Mouse (Mus musculus): Measurements from ENCODE around the gene Abcb1b. TPM values are rescaled to one million over a fixed set of nuclear protein-coding genes. Genes with fewer than 3 reads are reported as not detected.

Abcb1b gene
- polyA plus RNA-seq (2016; fragmentation: Nextera tagmentation; extraction: Ambion mirVana), result 1.8 and 3.0 TPM in 2 replicates

DNA sequence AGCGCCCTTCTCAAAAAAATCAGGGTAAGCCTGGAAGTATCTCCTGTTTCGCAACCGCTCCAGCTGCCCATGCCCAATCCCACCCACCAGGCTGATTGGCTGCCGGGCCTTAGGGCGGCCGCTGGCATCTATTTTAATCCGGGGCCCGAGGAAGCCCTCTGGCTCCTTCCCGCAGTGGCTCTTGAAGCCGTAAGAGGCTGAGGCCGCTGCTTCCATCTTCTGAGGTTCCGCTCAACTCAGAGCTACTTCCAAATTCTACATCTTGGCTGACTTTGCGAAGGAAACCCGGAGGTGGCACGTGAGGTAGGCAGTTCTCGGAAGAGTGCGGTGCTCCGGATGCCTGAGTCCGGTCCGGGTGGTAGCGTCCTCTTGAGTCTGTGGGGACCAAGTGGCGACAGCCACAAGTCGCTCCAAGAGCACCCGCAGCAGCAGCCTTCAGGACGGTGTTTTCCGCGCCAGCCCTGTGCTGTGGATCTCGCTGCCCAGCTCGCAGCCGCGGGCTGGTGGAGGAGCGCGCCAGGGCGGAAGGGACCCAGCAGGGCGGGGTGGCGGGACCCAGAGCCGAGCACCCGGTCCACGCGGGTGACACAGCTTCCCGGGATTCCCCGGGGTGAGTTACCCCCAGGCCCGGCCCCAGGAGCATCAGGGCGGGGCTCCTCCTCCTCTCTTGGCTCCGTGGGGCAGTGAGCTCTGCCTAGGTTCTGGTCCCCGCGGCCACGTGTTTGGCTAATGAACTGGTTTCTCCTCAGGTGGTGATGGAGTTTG lies at the start of gene Abcb1b:
Gene Abcb1b (plus strand): TSS at position 161 of the 765 bp plus-strand sequence.
- Histone ChIP-seq H3K36me3 (no peaks in the 10 kb centered on the region), H3K4me3 (replicated peaks) (peak within 1 kb of the TSS; percentile 59), H3K9ac (replicated peaks) (peak within 1 kb of the TSS; percentile 63), H3K4me2 (peak within 1 kb of the TSS; percentile 96), H3K27ac (no peak within 1 kb of the TSS), H3K27me3 (peaks cover 9% of the 10 kb centered on the region; the same call in 1 of the 2 replicates), H3K9me3 (no peaks in the 10 kb centered on the region), H3K4me1 (replicated peaks) (no peaks in the 10 kb centered on the region)
- ATAC-seq (ENCODE audit: insufficient number of reproducible peaks, insufficient read depth, low FRiP score, low TSS enrichment, low read depth), result peak; percentile 67; the same call in 1 of the 2 replicates
- under 1% methylated on average over 48 of the region's 48 CpGs for WGBS

- Histone ChIP-seq H3K9ac (replicated peaks) (no peak overlapping the region), H3K27me3 (no peaks in the 10 kb centered on the region), H3K9me3 (no peaks in the 10 kb centered on the region), H3K4me2 (no peak overlapping the region), H3K36me3 (no peaks in the 10 kb centered on the region), H3K4me1 (replicated peaks) (no peaks in the 10 kb centered on the region), H3K4me3 (replicated peaks) (no peak overlapping the region), H3K27ac (no peak overlapping the region)
- ATAC-seq (ENCODE audit: insufficient number of reproducible peaks, insufficient read depth, low FRiP score, low TSS enrichment, low read depth), result no peak
- WGBS, result 68% methylated on average over 3 of the region's 3 CpGs
Measured at GRCm38 (mm10) chr5:8772866-8773265, 25.1 kb upstream of the Abcb1b start.

DNA sequence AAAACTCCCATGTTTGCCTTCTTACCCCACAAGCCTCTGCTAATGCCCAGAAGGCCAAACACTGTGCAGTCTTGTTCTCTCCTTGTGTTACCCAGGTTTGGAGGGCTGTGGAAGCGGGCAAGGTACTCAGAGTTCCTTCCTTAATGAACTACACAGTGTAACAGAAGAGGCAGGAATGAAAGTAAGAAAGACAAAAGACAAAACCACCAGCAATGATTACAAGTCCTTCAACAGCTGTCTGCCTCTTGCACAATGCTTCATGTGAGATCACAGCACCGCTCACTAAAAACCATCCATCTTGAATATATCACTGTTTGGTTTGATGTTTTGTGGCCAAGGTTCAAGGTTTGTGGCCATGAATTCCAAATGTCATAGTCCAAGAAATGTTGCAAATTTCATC lies 19.6 kb upstream of the Abcb1b start:
- no peaks in the 10 kb centered on the region for H3K36me3 ChIP-seq
- 87% methylated on average over 2 of the region's 2 CpGs for WGBS
- H3K9me3 ChIP-seq, result no peaks in the 10 kb centered on the region
- no peak overlapping the region for H3K27ac ChIP-seq
- no peak for ATAC-seq (ENCODE audit: insufficient number of reproducible peaks, insufficient read depth, low FRiP score, low TSS enrichment, low read depth)
- no peaks in the 10 kb centered on the region for H3K4me1 ChIP-seq (replicated peaks)
- no peak overlapping the region for H3K4me2 ChIP-seq
- H3K27me3 ChIP-seq, result no peaks in the 10 kb centered on the region
- no peak overlapping the region for H3K9ac ChIP-seq (replicated peaks)
- H3K4me3 ChIP-seq (replicated peaks), result no peak overlapping the region

GRCm38 (mm10) chr5:8778751-8779150 lies 19.2 kb upstream of the Abcb1b start:
- Histone ChIP-seq H3K4me2 (no peak overlapping the region), H3K27ac (no peak overlapping the region), H3K9ac (replicated peaks) (no peak overlapping the region), H3K36me3 (no peaks in the 10 kb centered on the region), H3K4me1 (replicated peaks) (no peaks in the 10 kb centered on the region), H3K9me3 (no peaks in the 10 kb centered on the region), H3K27me3 (no peaks in the 10 kb centered on the region), H3K4me3 (replicated peaks) (no peak overlapping the region)
- 82% methylated on average over 2 of the region's 2 CpGs for WGBS
- no peak for ATAC-seq (ENCODE audit: insufficient number of reproducible peaks, insufficient read depth, low FRiP score, low TSS enrichment, low read depth)

- H3K4me2 ChIP-seq, result no peak overlapping the region
- ATAC-seq (ENCODE audit: insufficient number of reproducible peaks, insufficient read depth, low FRiP score, low TSS enrichment, low read depth), result no peak
Measured at GRCm38 (mm10) chr5:8792281-8792680, 5.7 kb upstream of the Abcb1b start.

DNA sequence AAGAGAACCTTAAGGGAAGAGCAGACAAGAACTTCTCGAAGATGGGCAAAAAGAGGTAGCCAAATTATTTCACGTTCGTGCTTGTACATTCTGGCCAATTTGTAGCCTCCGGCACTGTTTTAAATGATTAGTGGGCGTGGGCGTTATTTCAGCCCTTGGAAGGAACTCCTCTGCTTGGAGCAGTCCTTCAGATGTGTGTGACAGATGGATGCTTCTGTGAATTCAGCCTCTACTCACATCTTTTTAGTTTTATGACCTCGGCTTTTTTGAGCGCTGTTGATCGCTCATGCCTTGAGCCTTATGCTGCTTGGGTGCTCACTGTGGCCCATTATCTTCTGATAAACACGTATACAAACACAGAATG lies 787 bp downstream of the Abcb1b start:
- no peaks in the 10 kb centered on the region for H3K9me3 ChIP-seq
- H3K36me3 ChIP-seq, result no peaks in the 10 kb centered on the region
- H3K4me3 ChIP-seq (replicated peaks), result peak overlapping the region; percentile 59
- H3K4me2 ChIP-seq, result peak overlapping the region; percentile 96
- no peaks in the 10 kb centered on the region for H3K4me1 ChIP-seq (replicated peaks)
- peaks cover 9% of the 10 kb centered on the region; the same call in 1 of the 2 replicates for H3K27me3 ChIP-seq
- ATAC-seq (ENCODE audit: insufficient number of reproducible peaks, insufficient read depth, low FRiP score, low TSS enrichment, low read depth), result no peak
- no peak overlapping the region for H3K27ac ChIP-seq
- H3K9ac ChIP-seq (replicated peaks), result peak overlapping the region; percentile 63
- 23% methylated on average over 10 of the region's 10 CpGs for WGBS

More at GRCm38 (mm10) chr5:8792281-8792680, 5.7 kb upstream of the Abcb1b start:
- Histone ChIP-seq H3K4me3 (replicated peaks) (no peak overlapping the region), H3K9me3 (no peaks in the 10 kb centered on the region), H3K9ac (replicated peaks) (no peak overlapping the region), H3K4me1 (replicated peaks) (no peaks in the 10 kb centered on the region), H3K27ac (no peak overlapping the region), H3K27me3 (peaks cover 4% of the 10 kb centered on the region; the same call in 1 of the 2 replicates), H3K36me3 (no peaks in the 10 kb centered on the region)
- WGBS, result 64% methylated on average over 4 of the region's 4 CpGs

DNA sequence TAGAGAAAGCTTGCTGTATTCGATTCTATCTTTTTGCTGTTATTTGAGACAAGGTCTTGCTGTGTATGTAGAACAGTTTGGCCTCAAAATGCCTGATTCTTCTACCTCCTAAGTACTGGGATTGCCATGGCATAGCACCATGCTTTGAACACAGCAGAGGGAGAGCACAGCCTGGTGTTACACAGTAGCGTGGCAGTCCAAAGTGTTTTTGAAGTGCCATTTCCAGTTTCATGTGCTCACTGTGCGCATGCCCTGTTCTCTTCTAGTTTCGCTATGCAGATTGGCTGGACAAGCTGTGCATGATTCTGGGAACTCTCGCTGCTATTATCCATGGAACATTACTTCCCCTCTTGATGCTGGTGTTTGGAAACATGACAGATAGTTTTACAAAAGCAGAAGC lies 7.8 kb downstream of the Abcb1b start:
- H3K27me3 ChIP-seq, result no peaks in the 10 kb centered on the region
- no peaks in the 10 kb centered on the region for H3K4me1 ChIP-seq (replicated peaks)
- H3K9ac ChIP-seq (replicated peaks), result no peak overlapping the region
- H3K36me3 ChIP-seq, result no peaks in the 10 kb centered on the region
- H3K27ac ChIP-seq, result no peak overlapping the region
- H3K4me2 ChIP-seq, result no peak overlapping the region
- no peak overlapping the region for H3K4me3 ChIP-seq (replicated peaks)
- ATAC-seq (ENCODE audit: insufficient number of reproducible peaks, insufficient read depth, low FRiP score, low TSS enrichment, low read depth), result no peak
- no peaks in the 10 kb centered on the region for H3K9me3 ChIP-seq
- 89% methylated on average over 5 of the region's 5 CpGs for WGBS

DNA sequence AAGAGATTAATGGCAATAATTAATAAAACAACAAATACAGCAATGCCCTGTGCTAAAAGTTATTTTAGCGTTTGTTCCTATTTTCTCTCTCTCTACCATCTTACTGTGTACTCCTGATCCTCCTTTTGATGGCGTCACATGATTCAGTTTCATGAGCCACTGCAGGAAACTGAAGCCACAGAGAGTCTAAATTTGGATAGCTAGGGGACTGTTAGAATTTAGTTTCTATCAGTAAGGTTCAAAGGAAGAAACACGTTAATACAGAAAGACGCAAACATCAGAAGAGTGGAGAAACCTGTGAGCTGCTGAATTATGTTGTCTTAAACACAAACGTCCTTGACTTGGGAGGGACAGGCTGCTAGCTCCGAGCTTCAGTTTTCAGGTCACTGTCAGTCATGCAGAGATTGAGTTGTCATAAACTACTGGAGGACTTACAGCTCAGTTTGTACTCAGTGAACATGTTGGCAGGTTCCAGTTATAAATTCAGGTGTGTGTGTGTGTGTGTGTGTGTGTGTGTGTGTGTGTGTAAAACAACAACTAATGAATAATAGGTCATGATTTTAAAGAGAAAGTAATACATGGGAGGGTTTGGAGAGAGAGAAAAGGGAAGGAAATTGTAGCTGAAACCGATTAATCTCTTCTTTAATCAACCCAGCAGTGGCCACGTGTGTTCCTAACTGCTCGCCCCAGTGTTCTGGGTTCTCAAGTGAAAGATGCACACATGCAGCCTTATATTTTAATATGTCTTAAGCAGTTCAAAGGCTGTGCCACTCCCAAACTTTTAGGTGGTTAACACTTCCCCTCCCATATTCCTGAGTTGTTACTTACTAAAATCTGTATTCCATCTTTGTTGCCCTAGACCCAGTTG lies 9.4 kb downstream of the Abcb1b start:
- no peaks in the 10 kb centered on the region for H3K36me3 ChIP-seq
- no peak overlapping the region for H3K9ac ChIP-seq (replicated peaks)
- H3K27me3 ChIP-seq, result no peaks in the 10 kb centered on the region
- H3K4me3 ChIP-seq (replicated peaks), result no peak overlapping the region
- no peaks in the 10 kb centered on the region for H3K4me1 ChIP-seq (replicated peaks)
- 86% methylated on average over 9 of the region's 9 CpGs for WGBS
- H3K4me2 ChIP-seq, result no peak overlapping the region
- H3K27ac ChIP-seq, result no peak overlapping the region
- no peak for ATAC-seq (ENCODE audit: insufficient number of reproducible peaks, insufficient read depth, low FRiP score, low TSS enrichment, low read depth)
- no peaks in the 10 kb centered on the region for H3K9me3 ChIP-seq

- Histone ChIP-seq H3K27me3 (no peaks in the 10 kb centered on the region), H3K9me3 (no peaks in the 10 kb centered on the region)
- 79% methylated on average over 1 of the region's 1 CpGs for WGBS
Measured at GRCm38 (mm10) chr5:8813872-8814271, 15.9 kb downstream of the Abcb1b start.

DNA sequence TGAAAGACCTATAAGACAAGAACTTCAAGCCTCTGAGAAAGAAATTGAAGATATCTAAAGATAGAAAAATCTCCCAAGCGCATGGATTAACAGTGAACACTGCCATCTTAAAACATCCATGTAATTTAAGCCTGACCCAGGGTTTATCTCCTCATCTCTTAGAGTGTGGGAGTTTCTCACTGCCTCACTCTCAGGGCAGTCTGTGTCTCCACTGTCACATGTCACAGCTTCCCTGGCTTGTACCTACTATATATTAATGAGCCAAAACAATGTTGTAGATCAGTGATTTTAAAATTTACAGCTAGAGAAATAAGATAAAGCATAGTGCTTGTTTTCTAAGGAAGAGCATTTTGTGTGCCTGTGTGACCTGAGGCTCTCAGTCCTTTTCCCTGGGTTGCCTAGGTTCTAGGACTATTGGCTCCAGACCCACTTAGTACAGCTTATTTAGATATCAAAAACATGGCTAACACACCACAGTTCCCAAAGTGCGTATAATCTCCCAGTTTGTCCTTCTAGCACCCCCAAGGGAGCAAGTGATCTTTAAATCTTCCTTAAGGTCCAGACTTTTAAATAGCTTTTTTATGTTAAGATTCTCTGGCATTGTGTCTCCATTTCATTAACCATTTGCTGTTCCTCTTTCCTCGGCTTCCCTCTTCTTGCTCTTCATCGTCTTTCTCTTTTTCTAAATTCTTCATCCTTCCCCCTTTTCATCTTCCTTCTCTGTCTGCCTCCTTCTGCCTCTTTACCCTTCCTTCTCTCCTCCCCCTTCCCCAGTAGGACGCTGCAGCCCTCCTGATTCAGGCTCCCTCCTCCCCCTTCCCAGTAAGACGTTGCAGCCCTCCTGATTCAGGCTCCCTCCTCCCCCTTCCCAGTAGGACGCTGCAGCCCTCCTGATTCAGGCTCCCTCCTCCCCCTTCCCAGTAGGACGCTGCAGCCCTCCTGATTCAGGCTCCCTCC lies 22.0 kb downstream of the Abcb1b start:
- 15% methylated on average over 7 of the region's 8 CpGs for WGBS
- Histone ChIP-seq H3K4me1 (replicated peaks) (peaks cover 5% of the 10 kb centered on the region; the same call in 1 of the 2 replicates), H3K4me3 (replicated peaks) (peak overlapping the region; percentile 28), H3K4me2 (peak overlapping the region; percentile 55), H3K27ac (no peak overlapping the region), H3K27me3 (no peaks in the 10 kb centered on the region), H3K9me3 (no peaks in the 10 kb centered on the region), H3K9ac (replicated peaks) (no peak overlapping the region), H3K36me3 (no peaks in the 10 kb centered on the region)
- no peak for ATAC-seq (ENCODE audit: insufficient number of reproducible peaks, insufficient read depth, low FRiP score, low TSS enrichment, low read depth)

More at GRCm38 (mm10) chr5:8813872-8814271, 15.9 kb downstream of the Abcb1b start:
- Histone ChIP-seq H3K27ac (no peak overlapping the region), H3K36me3 (no peaks in the 10 kb centered on the region), H3K4me3 (replicated peaks) (no peak overlapping the region), H3K9ac (replicated peaks) (no peak overlapping the region), H3K4me1 (replicated peaks) (no peaks in the 10 kb centered on the region), H3K4me2 (no peak overlapping the region)
- no peak for ATAC-seq (ENCODE audit: insufficient number of reproducible peaks, insufficient read depth, low FRiP score, low TSS enrichment, low read depth)
